Mouse (Mus musculus) ES-CJ7 (cell line): ENCODE results near the gene Gpr33.
A peak's percentile ranks its signal among the peaks of the same experiment; 100 is the strongest.

Experiments used
- DNase-seq: peaks from one replicate; pipeline ENCODE4 v3.0.0; 2011; ENCODE audit warnings: low read depth, low spot score

The Gpr33 gene

DNA sequence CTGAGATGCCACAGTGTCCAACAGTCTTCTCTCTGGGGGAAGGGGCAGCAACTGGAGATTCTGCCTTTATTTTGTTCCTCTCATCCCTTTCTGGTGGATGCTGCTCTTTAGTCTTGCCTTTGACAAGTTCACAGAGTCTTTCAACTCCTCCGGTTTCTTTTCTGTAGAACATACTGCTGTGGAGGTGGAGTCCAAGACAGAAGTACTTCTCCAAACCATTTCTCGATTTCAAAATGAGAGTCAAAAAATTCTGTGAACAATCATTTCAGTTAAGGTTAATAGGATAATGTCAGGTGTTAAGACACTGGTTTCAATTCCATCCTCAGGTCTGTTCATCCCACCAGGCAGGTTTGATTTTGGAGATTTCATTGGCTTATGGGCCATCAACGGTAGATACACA is at the start of gene Gpr33:
Gene Gpr33 (minus strand): TSS at position 101 of the 400 bp plus-strand sequence.
- DNase-seq: no peak

DNA sequence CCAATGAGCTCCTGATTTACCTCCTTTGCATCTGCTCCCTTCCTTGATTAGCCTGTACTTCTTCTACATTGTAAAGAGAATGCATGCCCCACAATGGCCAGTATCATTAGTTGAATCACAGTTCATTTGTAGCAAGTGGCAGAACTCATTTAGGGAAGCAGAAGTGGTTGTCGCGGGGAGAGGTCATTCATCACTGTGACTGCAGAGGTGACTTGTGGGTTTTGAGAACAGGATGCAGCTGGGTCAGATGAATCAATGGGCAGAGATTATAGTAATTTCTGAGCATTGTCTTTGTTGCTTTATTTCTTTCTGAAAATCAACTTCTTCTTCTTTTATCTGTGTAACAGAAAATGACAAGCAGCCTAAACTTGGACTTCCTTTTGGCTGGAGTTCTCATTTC is 21.5 kb upstream of the Gpr33 start:
- no peak for DNase-seq

- DNase-seq: no peak
Observed at GRCm38 (mm10) chr12:52046371-52046770, 18.5 kb upstream of the Gpr33 start.

- no peak for DNase-seq
Observed at GRCm38 (mm10) chr12:52042818-52043336, 15.0 kb upstream of the Gpr33 start.

DNA sequence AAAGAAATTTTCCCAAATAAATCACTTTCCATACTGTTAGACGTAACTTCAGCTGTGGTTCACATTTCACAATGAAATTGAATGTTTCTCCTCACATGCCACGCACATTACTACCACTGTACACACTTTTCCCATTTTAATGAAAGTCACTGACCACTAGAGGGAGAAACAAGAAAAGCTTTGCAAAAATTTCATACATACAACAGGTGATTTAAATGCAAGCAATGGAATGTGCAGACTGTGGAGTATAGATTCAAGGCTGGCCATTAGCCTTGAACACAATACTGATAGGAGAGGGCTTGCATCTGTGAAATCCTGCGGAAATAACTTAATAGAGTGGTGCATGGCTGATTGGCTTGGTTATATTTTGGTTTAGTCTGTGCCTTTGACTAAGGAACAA is 10.5 kb upstream of the Gpr33 start:
- DNase-seq: peak; percentile 17

- DNase-seq: no peak
Observed at GRCm38 (mm10) chr12:52034956-52035355, 7.1 kb upstream of the Gpr33 start.

DNA sequence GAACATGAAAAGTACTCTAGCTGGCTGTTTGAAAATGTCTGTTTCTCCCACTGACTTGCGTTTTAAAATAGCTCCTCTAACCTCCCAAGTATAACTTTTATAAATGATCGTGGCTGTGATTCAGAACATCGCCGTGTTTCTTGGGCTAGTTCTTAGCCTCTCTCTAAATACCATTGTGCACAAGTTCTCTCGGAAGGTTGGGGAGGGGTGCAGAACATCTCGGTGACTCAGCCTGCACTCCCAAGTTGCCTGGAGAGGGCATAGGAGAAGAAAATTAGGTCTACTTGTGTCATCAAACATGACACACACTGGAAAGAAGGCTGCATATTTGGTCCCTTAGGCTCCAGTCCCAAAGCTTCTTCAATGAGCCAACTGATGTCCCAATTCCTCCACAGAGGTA is 4.4 kb upstream of the Gpr33 start:
- no peak for DNase-seq

GRCm38 (mm10) chr12:52014494-52015029 is 13.3 kb downstream of the Gpr33 start:
- DNase-seq: no peak

DNA sequence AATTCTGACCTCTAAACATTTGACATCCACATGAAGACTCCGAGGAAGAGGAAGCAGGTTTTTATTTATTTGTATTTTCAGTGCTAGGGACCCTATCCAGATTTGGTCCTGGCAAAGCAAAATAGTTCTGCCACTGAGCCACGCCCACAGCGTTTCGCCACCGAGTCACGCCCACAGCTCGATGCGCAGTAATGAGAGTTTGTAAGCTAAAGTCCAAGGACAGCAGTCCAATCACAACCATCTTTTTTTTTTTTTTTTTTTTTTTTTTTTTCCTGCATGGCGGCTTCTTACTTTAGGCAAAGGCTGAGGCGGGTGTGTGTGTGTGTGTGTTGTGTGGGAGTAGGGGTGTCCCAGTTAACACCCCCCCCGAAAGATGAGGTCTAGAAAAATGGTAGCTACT is 13.8 kb downstream of the Gpr33 start:
- DNase-seq: peak; percentile 55

- no peak for DNase-seq
Observed at GRCm38 (mm10) chr12:52013274-52013673, 14.6 kb downstream of the Gpr33 start.

GRCm38 (mm10) chr12:52012159-52012558 is 15.7 kb downstream of the Gpr33 start:
- no peak for DNase-seq

GRCm38 (mm10) chr12:52010630-52010961 is 17.3 kb downstream of the Gpr33 start:
- peak; percentile 43 for DNase-seq

- DNase-seq: no peak
Observed at GRCm38 (mm10) chr12:52009928-52010629, 17.8 kb downstream of the Gpr33 start.

GRCm38 (mm10) chr12:52006633-52006994 is 21.2 kb downstream of the Gpr33 start:
- no peak for DNase-seq

DNA sequence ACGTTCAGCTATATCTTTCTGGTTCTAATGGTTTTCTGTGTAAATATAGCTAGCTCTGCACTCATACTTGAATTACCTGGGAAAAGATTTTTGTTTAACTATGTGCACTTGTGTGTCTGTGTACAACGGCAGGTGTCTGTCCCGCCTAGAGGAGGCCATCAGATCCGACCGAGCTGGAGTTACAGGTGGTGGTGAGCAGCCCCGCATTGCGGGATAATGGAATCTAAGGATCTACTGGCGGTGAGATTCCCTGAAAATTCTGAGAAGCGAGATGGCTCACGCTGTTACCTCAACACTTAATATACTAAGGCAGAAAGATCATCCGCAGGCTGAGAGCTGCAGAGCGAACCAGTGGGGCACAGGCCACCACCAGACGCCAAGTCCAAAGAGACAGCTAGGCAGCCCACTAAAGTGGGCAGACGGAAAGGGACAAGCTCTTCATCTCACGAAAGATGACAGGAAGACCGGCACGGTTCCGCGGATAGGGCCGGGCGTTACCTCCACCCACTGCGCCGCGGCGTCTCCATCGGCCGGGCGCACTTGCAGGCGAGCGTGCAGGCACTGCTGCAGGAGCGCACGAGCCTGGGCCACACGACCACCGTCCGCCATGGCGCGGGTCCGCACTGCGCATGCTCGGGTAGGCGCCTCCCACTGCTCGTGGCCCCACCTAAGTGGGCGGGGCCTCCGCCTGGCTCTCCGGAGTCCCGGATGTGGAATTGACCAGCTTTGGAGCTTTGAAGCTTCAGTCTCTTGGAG is 21.8 kb downstream of the Gpr33 start, which contains the start of gene Dtd2:
Gene Dtd2 (minus strand): TSS at position 625 of the 756 bp plus-strand sequence.
- DNase-seq: peak; percentile 92

GRCm38 (mm10) chr12:52002746-52003145 is 25.1 kb downstream of the Gpr33 start:
- no peak for DNase-seq

GRCm38 (mm10) chr12:52001544-52001943 is 26.3 kb downstream of the Gpr33 start:
- DNase-seq: peak; percentile 58

DNA sequence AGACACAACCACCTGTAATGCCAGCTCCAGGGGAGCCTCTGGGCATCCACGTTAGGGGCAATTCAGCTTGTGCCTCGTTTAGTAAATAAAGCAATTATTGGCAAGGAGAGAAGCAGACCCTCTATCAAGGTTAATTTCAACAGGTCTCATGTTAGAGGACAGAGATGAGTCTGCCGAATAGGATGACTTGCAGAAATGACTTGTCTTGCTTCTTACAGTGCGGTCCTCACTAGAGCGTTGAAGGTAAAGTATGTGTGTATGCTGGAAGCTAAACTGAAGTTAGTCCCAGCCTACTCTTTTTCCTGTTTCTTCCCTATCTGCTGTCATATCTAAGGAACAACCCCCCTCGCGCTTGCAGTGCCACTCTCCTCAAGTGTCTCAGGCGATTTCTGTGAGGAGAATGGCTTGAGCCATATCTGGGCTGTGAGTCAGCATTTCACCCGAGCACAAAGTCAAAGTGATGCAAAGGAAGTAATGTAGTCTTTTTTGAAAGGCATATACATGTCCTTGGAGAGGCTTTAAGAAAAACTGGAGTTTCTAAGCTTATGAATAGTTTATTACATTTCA is 29.4 kb downstream of the Gpr33 start:
- DNase-seq: no peak

DNA sequence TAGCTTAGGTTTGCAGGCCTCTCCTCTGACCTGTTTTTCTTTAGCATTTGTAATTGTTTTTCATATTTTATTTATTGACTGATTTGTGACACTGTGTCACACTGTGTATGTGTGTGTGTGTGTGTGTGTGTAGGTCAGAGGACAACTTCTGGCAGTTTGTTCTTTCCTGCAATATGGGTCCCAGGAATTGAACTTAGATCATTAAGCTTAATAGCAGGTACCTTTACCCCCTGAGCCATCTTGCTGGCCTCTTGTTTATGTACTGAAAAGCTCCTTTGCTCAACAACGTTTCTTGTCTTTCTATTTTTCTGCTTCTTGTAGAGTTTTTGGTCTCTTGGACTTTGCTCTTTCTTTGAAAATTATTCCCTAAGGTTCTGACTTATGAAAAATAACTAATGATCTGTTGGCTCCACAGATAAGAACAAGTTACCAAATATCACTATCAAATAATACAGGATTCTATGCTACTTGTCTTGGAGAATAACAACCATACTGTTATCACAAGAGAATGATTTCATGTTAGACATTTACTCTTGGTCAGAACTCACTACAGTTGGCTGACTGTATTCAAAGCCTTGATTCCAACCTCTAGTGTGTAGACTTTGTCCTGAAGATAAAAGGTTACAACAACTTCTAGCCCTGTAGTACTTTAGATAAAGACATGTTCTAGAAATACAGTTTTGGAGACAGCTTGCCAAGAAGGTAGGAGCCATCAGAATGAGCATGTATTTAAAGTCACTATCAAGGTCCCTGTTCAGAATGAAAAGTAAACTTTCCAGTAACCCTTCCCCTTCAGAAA is 31.9 kb downstream of the Gpr33 start:
- DNase-seq: no peak

GRCm38 (mm10) chr12:51990629-51991028 is 37.2 kb downstream of the Gpr33 start:
- no peak for DNase-seq

DNA sequence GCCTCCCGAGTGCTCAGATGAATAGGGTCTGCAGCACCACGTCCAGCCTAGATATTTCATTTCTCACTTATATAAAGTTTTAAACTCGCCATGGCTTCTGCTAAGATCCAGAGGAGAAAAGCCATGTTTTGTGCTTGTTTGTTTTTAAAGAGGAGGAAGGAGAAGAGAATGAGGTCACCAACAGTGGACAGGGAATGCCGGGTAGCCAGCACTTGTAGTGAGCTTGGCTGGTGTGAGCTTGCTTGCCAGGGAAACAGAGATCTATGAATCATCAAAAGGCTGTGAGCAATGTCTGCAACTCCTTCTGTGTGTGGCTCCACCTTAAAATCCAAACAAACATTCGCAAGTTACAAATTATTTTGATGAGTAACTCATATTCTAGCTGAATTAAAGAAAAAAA is 39.3 kb downstream of the Gpr33 start:
- no peak for DNase-seq

- DNase-seq: no peak
Observed at GRCm38 (mm10) chr12:51985826-51986225, 42.0 kb downstream of the Gpr33 start.
